Mouse (Mus musculus) T-helper 2 cell (primary cell): ENCODE data around the gene Sox15.
"Not testable (repeated sequence)": the region's sequence is repeated elsewhere in the genome, so short reads cannot be mapped to it uniquely, and the experiment has no call there.

Experiments
- in situ Hi-C: fragments of 300-600 bp; cut with MboI, MseI; formaldehyde crosslinking; loops from one replicate; pipeline ENCODE4 v1.15.1; 2025; ENCODE audit warnings: high pct_unique_total_duplicates

Gene Sox15

GRCm38 (mm10) chr11:69699595-69699994 lies 44.5 kb downstream of the Sox15 start:
- in situ Hi-C loops: no loop called here

DNA sequence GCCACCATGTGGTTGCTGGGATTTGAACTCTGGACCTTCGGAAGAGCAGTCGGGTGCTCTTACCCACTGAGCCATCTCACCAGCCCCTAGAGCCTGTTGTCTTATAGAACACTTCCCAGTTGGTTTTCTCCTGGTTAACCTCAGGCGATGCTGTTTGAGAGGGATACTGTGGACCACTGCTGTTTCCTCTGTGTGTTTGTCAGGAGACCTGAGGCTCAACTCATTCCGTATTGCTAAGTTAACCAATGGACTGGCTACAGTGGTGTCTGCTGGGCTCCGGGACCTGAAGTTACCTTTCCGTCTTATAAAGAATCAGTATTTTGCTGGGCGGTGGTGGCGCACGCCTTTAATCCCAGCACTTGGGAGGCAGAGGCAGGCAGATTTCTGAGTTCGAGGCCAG lies 47.8 kb downstream of the Sox15 start:
- in situ Hi-C loops: not testable (repeated sequence)

- in situ Hi-C loops: not testable (repeated sequence)
Observed at GRCm38 (mm10) chr11:69703381-69703780, 48.3 kb downstream of the Sox15 start.

GRCm38 (mm10) chr11:69703814-69704612 lies 48.9 kb downstream of the Sox15 start:
- in situ Hi-C loops: no loop called here

- in situ Hi-C loops: no loop called here
Observed at GRCm38 (mm10) chr11:69704613-69705010, 49.5 kb downstream of the Sox15 start.
